Mouse (Mus musculus) neural tube, embryonic 13.5 days (tissue): ENCODE results near the gene Grap2. TPM values are rescaled to one million over a fixed set of nuclear protein-coding genes. Genes with fewer than 3 reads are reported as not detected.

Experiments
- ATAC-seq: fragments of 200-750 bp; cut with Nextera tagmentation; 2 replicates; pipeline ENCODE4 v1.8.0; 2017; ENCODE audit warnings: low read depth, mild to moderate bottlenecking, moderate TSS enrichment, moderate library complexity
- H3K27ac ChIP-seq: fragments of 300-500 bp; sonication (generic); replicated peaks from 2 replicates; pipeline ENCODE4 v1.5.1; 2015; ENCODE audit warnings: moderate library complexity, mild to moderate bottlenecking, inconsistent platforms
- H3K27me3 ChIP-seq: fragments of 300-500 bp; sonication (generic); 2 replicates; pipeline ENCODE4 v1.6.1; 2015; ENCODE audit warnings: mild to moderate bottlenecking, inconsistent platforms
- H3K36me3 ChIP-seq: fragments of 300-500 bp; sonication (generic); 2 replicates; pipeline ENCODE4 v1.6.1; 2015; ENCODE audit warnings: mild to moderate bottlenecking, inconsistent platforms
- H3K4me1 ChIP-seq: fragments of 300-500 bp; sonication (generic); replicated peaks from 2 replicates; pipeline ENCODE4 v1.6.1; 2015; ENCODE audit warnings: inconsistent platforms
- H3K4me2 ChIP-seq: fragments of 300-500 bp; sonication (generic); 2 replicates; pipeline ENCODE4 v1.6.1; 2015; ENCODE audit warnings: inconsistent platforms, mild to moderate bottlenecking, moderate library complexity
- H3K4me3 ChIP-seq: fragments of 300-500 bp; sonication (generic); 2 replicates; pipeline ENCODE4 v1.5.1; 2015; ENCODE audit warnings: mild to moderate bottlenecking, inconsistent platforms
- H3K9ac ChIP-seq: fragments of 300-500 bp; sonication (generic); 2 replicates; pipeline ENCODE4 v1.6.1; 2015; ENCODE audit warnings: moderate library complexity, mild to moderate bottlenecking, inconsistent platforms
- H3K9me3 ChIP-seq: fragments of 300-500 bp; sonication (generic); 2 replicates; pipeline ENCODE4 v1.6.1; 2016; ENCODE audit warnings: inconsistent platforms
- WGBS: fragments of 180-500 bp; shearing (Covaris S2); methylation state at CpG from one replicate; pipeline ENCODE4 v1.1.7; 2015; 5-methylcytosine and 5-hydroxymethylcytosine counted together
- polyA plus RNA-seq: library from polyadenylated mRNA; unstranded; fragments of >200 nt; fragmentation: Nextera tagmentation; extraction: Ambion mirVana; gene quantifications from 2 replicates; pipeline ENCODE4 v1.2.1, GENCODE M21; 2015

Gene Grap2
- polyA plus RNA-seq, 1 experiment from 2014 or later = 0.50 TPM

- Histone ChIP-seq H3K9me3 (no peaks in the 10 kb centered on the region), H3K27ac (no peak overlapping the region), H3K27me3 (no peaks in the 10 kb centered on the region), H3K4me1 (peaks cover 16% of the 10 kb centered on the region), H3K4me2 (no peak overlapping the region), H3K4me3 (no peak overlapping the region), H3K36me3 (no peaks in the 10 kb centered on the region), H3K9ac (no peak overlapping the region)
- 92% methylated on average over 5 of the region's 5 CpGs for WGBS
- no peak for ATAC-seq
These were observed 18.2 kb downstream of the Grap2 start for GRCm38 (mm10) chr15:80590641-80591040.

- Histone ChIP-seq H3K36me3 (no peaks in the 10 kb centered on the region), H3K4me2 (no peak overlapping the region), H3K27ac (no peak overlapping the region), H3K4me3 (no peak overlapping the region), H3K4me1 (peaks cover 15% of the 10 kb centered on the region), H3K27me3 (no peaks in the 10 kb centered on the region; the same call in 1 of the 2 replicates), H3K9me3 (no peaks in the 10 kb centered on the region), H3K9ac (no peak overlapping the region)
- ATAC-seq = no peak
- WGBS = 87% methylated on average over 6 of the region's 6 CpGs
These were observed 20.3 kb downstream of the Grap2 start for GRCm38 (mm10) chr15:80592737-80593136.

GRCm38 (mm10) chr15:80593877-80594276 is 21.5 kb downstream of the Grap2 start:
- no peak overlapping the region for H3K4me2 ChIP-seq
- H3K27ac ChIP-seq = no peak overlapping the region
- no peak overlapping the region for H3K9ac ChIP-seq
- H3K9me3 ChIP-seq = no peaks in the 10 kb centered on the region
- H3K36me3 ChIP-seq = no peaks in the 10 kb centered on the region
- H3K4me3 ChIP-seq = no peak overlapping the region
- H3K27me3 ChIP-seq = no peaks in the 10 kb centered on the region; the same call in 1 of the 2 replicates
- ATAC-seq = no peak
- peaks cover 16% of the 10 kb centered on the region for H3K4me1 ChIP-seq
- WGBS = 75% methylated on average over 5 of the region's 5 CpGs

- H3K4me1 ChIP-seq = peaks cover 39% of the 10 kb centered on the region
- H3K9ac ChIP-seq = no peak overlapping the region
- no peaks in the 10 kb centered on the region for H3K9me3 ChIP-seq
- H3K36me3 ChIP-seq = no peaks in the 10 kb centered on the region
- no peaks in the 10 kb centered on the region; the same call in 1 of the 2 replicates for H3K27me3 ChIP-seq
- H3K4me3 ChIP-seq = no peak overlapping the region
- peak overlapping the region; percentile 16; the same call in 1 of the 2 replicates for H3K4me2 ChIP-seq
- WGBS = 65% methylated on average over 12 of the region's 12 CpGs
- ATAC-seq = no peak
- no peak overlapping the region for H3K27ac ChIP-seq
These were observed 26.4 kb downstream of the Grap2 start for GRCm38 (mm10) chr15:80598750-80599149.

GRCm38 (mm10) chr15:80599213-80599750 is 26.9 kb downstream of the Grap2 start:
- Histone ChIP-seq H3K4me2 (peak overlapping the region; percentile 16; the same call in 1 of the 2 replicates), H3K27me3 (no peaks in the 10 kb centered on the region; the same call in 1 of the 2 replicates), H3K4me3 (no peak overlapping the region), H3K36me3 (no peaks in the 10 kb centered on the region), H3K27ac (no peak overlapping the region), H3K9ac (no peak overlapping the region), H3K4me1 (peaks cover 39% of the 10 kb centered on the region), H3K9me3 (no peaks in the 10 kb centered on the region)
- no peak for ATAC-seq
- 46% methylated on average over 16 of the region's 16 CpGs for WGBS

- H3K4me2 ChIP-seq = no peak overlapping the region
- H3K27me3 ChIP-seq = no peaks in the 10 kb centered on the region; the same call in 1 of the 2 replicates
- H3K4me3 ChIP-seq = no peak overlapping the region
- 90% methylated on average over 4 of the region's 4 CpGs for WGBS
- H3K36me3 ChIP-seq = no peaks in the 10 kb centered on the region
- no peak overlapping the region for H3K27ac ChIP-seq
- H3K9ac ChIP-seq = no peak overlapping the region
- no peaks in the 10 kb centered on the region for H3K9me3 ChIP-seq
- no peak for ATAC-seq
- H3K4me1 ChIP-seq = peaks cover 39% of the 10 kb centered on the region
These were observed 27.4 kb downstream of the Grap2 start for GRCm38 (mm10) chr15:80599843-80600242.

- Histone ChIP-seq H3K4me3 (no peak overlapping the region), H3K4me2 (no peak overlapping the region), H3K9ac (no peak overlapping the region), H3K27me3 (no peaks in the 10 kb centered on the region; the same call in 1 of the 2 replicates), H3K36me3 (no peaks in the 10 kb centered on the region), H3K4me1 (peaks cover 25% of the 10 kb centered on the region), H3K27ac (peak overlapping the region; percentile 46), H3K9me3 (no peaks in the 10 kb centered on the region)
- WGBS = 37% methylated on average over 7 of the region's 7 CpGs
- ATAC-seq = no peak
These were observed 29.1 kb downstream of the Grap2 start for GRCm38 (mm10) chr15:80601456-80601855.

GRCm38 (mm10) chr15:80602487-80602886 is 30.1 kb downstream of the Grap2 start:
- no peak overlapping the region for H3K9ac ChIP-seq
- no peaks in the 10 kb centered on the region for H3K36me3 ChIP-seq
- no peaks in the 10 kb centered on the region; the same call in 1 of the 2 replicates for H3K27me3 ChIP-seq
- no peak for ATAC-seq
- no peak overlapping the region for H3K4me2 ChIP-seq
- 59% methylated on average over 7 of the region's 7 CpGs for WGBS
- peaks cover 24% of the 10 kb centered on the region for H3K4me1 ChIP-seq
- H3K4me3 ChIP-seq = no peak overlapping the region
- no peak overlapping the region for H3K27ac ChIP-seq
- H3K9me3 ChIP-seq = no peaks in the 10 kb centered on the region

- no peak overlapping the region for H3K4me2 ChIP-seq
- no peak overlapping the region for H3K4me3 ChIP-seq
- no peaks in the 10 kb centered on the region for H3K27me3 ChIP-seq
- no peak for ATAC-seq
- H3K9ac ChIP-seq = no peak overlapping the region
- H3K27ac ChIP-seq = no peak overlapping the region
- 85% methylated on average over 6 of the region's 6 CpGs for WGBS
- no peaks in the 10 kb centered on the region for H3K9me3 ChIP-seq
- H3K4me1 ChIP-seq = peaks cover 21% of the 10 kb centered on the region
- H3K36me3 ChIP-seq = no peaks in the 10 kb centered on the region
These were observed 31.6 kb downstream of the Grap2 start for GRCm38 (mm10) chr15:80604026-80604425.

GRCm38 (mm10) chr15:80607970-80608369 is 35.6 kb downstream of the Grap2 start:
- Histone ChIP-seq H3K4me2 (no peak overlapping the region), H3K4me3 (no peak overlapping the region), H3K36me3 (no peaks in the 10 kb centered on the region), H3K9ac (no peak overlapping the region), H3K9me3 (no peaks in the 10 kb centered on the region), H3K4me1 (peaks cover 3% of the 10 kb centered on the region; the same call in 1 of the 2 replicates), H3K27ac (no peak overlapping the region), H3K27me3 (no peaks in the 10 kb centered on the region)
- no peak for ATAC-seq
- WGBS = 70% methylated on average over 3 of the region's 3 CpGs

GRCm38 (mm10) chr15:80610335-80610734 is 37.9 kb downstream of the Grap2 start:
- H3K4me1 ChIP-seq = peaks cover 14% of the 10 kb centered on the region
- H3K27me3 ChIP-seq = no peaks in the 10 kb centered on the region
- H3K4me3 ChIP-seq = no peak overlapping the region
- H3K4me2 ChIP-seq = no peak overlapping the region
- WGBS = 77% methylated on average over 2 of the region's 2 CpGs
- no peak overlapping the region for H3K9ac ChIP-seq
- no peak for ATAC-seq
- no peaks in the 10 kb centered on the region for H3K9me3 ChIP-seq
- no peak overlapping the region for H3K27ac ChIP-seq
- no peaks in the 10 kb centered on the region for H3K36me3 ChIP-seq

- ATAC-seq = no peak
- Histone ChIP-seq H3K36me3 (no peaks in the 10 kb centered on the region), H3K4me1 (peaks cover 25% of the 10 kb centered on the region), H3K4me3 (no peak overlapping the region), H3K9ac (no peak overlapping the region), H3K4me2 (no peak overlapping the region), H3K27me3 (0 out of 2 replicates have a peak, but pooled peaks cover 2% of the 10 kb centered on the region), H3K27ac (no peak overlapping the region), H3K9me3 (no peaks in the 10 kb centered on the region)
- 77% methylated on average over 5 of the region's 5 CpGs for WGBS
These were observed 39.1 kb downstream of the Grap2 start for GRCm38 (mm10) chr15:80611478-80611877.

- H3K4me2 ChIP-seq = peak overlapping the region; percentile 44; the same call in 1 of the 2 replicates
- H3K4me3 ChIP-seq = no peak overlapping the region
- no peak for ATAC-seq
- peak overlapping the region; percentile 46; the same call in 1 of the 2 replicates for H3K27ac ChIP-seq
- H3K9ac ChIP-seq = no peak overlapping the region; the same call in 1 of the 2 replicates
- no peaks in the 10 kb centered on the region for H3K36me3 ChIP-seq
- 40% methylated on average over 5 of the region's 5 CpGs for WGBS
- no peaks in the 10 kb centered on the region for H3K9me3 ChIP-seq
- H3K27me3 ChIP-seq = peaks cover 10% of the 10 kb centered on the region
- peaks cover 27% of the 10 kb centered on the region for H3K4me1 ChIP-seq
These were observed 41.5 kb downstream of the Grap2 start for GRCm38 (mm10) chr15:80613904-80614303.
